Mouse (Mus musculus): ENCODE measurements around the gene Pdlim7.

- no peak for TF ChIP-seq MYOD1 (IDR thresholded peaks at IDR 0.05; ENCODE audit: control insufficient read depth, insufficient read length, low read depth)
- no peak for TF ChIP-seq MAX (IDR thresholded peaks at IDR 0.05)
- no peak for TF ChIP-seq CEBPB (IDR thresholded peaks at IDR 0.05; ENCODE audit: low read depth)
- TF ChIP-seq USF1 (IDR thresholded peaks at IDR 0.05; ENCODE audit: low read depth): no peak
- TF ChIP-seq CTCF (IDR thresholded peaks at IDR 0.05; ENCODE audit: control insufficient read depth, insufficient read depth, insufficient read length): no peak
- TF ChIP-seq MYOG (IDR thresholded peaks at IDR 0.05; ENCODE audit: control insufficient read depth, extremely low read depth, insufficient read length): no peak
These were observed 4.9 kb downstream of the Pdlim7 start for GRCm38 (mm10) chr13:55508531-55508930.
